Mouse (Mus musculus) spleen, adult 2 months (tissue): Measurements from ENCODE around the gene Umod. TPM values are rescaled to one million over a fixed set of nuclear protein-coding genes. Genes with fewer than 3 reads are reported as not detected.
A peak's percentile ranks its signal among the peaks of the same experiment; 100 is the strongest.

Experiments
- DNase-seq, 2 experiments: peaks; one replicate each; pipeline versions ENCODE4 v3.0.0 to v3.0.0-alpha.2; 2012 to 2021; ENCODE audit warnings: low spot score in 2 of 2, low read depth in 1 of 2
- H3K27ac ChIP-seq: fragments of 200-500 bp; 2 replicates; pipeline ENCODE4 v1.5.1; 2012; ENCODE audit warnings: low read length, inconsistent platforms; ENCODE audit not compliant: insufficient read depth
- H3K27me3 ChIP-seq: fragments of 200-500 bp; 2 replicates; pipeline ENCODE4 v1.6.1; 2012; ENCODE audit warnings: mild to moderate bottlenecking, moderate library complexity, low read length, inconsistent platforms; ENCODE audit not compliant: control insufficient read depth, insufficient read depth
- H3K36me3 ChIP-seq: fragments of 200-500 bp; 2 replicates; pipeline ENCODE4 v1.6.1; 2012; ENCODE audit warnings: mild to moderate bottlenecking, low read length, inconsistent platforms; ENCODE audit not compliant: control insufficient read depth, insufficient read depth
- H3K4me1 ChIP-seq: fragments of 200-500 bp; 2 replicates; pipeline ENCODE4 v1.6.1; 2011; ENCODE audit warnings: inconsistent platforms; ENCODE audit not compliant: control insufficient read depth, insufficient read depth, insufficient read length
- H3K4me3 ChIP-seq: fragments of 200-500 bp; 2 replicates; pipeline ENCODE4 v1.5.1; 2011; ENCODE audit warnings: mild to moderate bottlenecking, inconsistent platforms; ENCODE audit not compliant: insufficient read depth, insufficient read length; ENCODE audit errors: extremely low read depth
- CTCF ChIP-seq: fragments of 200-500 bp; IDR thresholded peaks from 2 replicates; pipeline ENCODE4 v1.5.1; 2011; ENCODE audit warnings: mild to moderate bottlenecking, inconsistent platforms; ENCODE audit not compliant: insufficient read depth, insufficient read length, insufficient replicate concordance; ENCODE audit errors: extremely low read depth
- POLR2A ChIP-seq: fragments of 200-500 bp; IDR thresholded peaks from 2 replicates; pipeline ENCODE4 v1.6.1; 2011; ENCODE audit warnings: low read depth, low read length, inconsistent platforms
- WGBS: fragments of 180-500 bp; shearing (Covaris S2); methylation state at CpG from one replicate; pipeline ENCODE4 v1.1.7; 2018; 5-methylcytosine and 5-hydroxymethylcytosine counted together
- polyA plus RNA-seq: library from polyadenylated mRNA; depleted of rRNA; stranded (reverse); fragments of >200 nt; gene quantifications from 2 replicates; pipeline ENCODE4 v1.2.3, GENCODE M21; 2012

Umod gene
- polyA plus RNA-seq, 1 experiment: 0.75 TPM

GRCm38 (mm10) chr7:119521816-119522215, 42.7 kb upstream of the Umod start:
- Histone ChIP-seq H3K36me3 (no peaks in the 10 kb centered on the region), H3K4me3 (no peak overlapping the region), H3K4me1 (no peaks in the 10 kb centered on the region), H3K27me3 (no peaks in the 10 kb centered on the region), H3K27ac (no peak overlapping the region)
- DNase-seq: no peak
- TF ChIP-seq POLR2A (no peak), CTCF (no peak)
- WGBS: 83% methylated on average over 3 of the region's 3 CpGs

- Histone ChIP-seq H3K27ac (no peak overlapping the region), H3K4me1 (no peaks in the 10 kb centered on the region), H3K4me3 (no peak overlapping the region), H3K27me3 (no peaks in the 10 kb centered on the region), H3K36me3 (no peaks in the 10 kb centered on the region)
- TF ChIP-seq POLR2A (no peak), CTCF (peak; percentile 16; the same call in 1 of the 2 replicates)
- DNase-seq: peak in 1 of 2 experiments; percentile 12
- WGBS: 57% methylated on average over 5 of the region's 5 CpGs
Observed at GRCm38 (mm10) chr7:119519654-119520053, 40.6 kb upstream of the Umod start.

GRCm38 (mm10) chr7:119519163-119519562, 40.1 kb upstream of the Umod start, which contains the start of gene Acsm5:
Gene Acsm5, plus strand, starts transcription at chr7:119519463.
- TF ChIP-seq CTCF (no peak), POLR2A (no peak)
- Histone ChIP-seq H3K27me3 (no peaks in the 10 kb centered on the region), H3K27ac (no peak within 1 kb of the TSS), H3K4me3 (no peak within 1 kb of the TSS), H3K4me1 (no peaks in the 10 kb centered on the region), H3K36me3 (no peaks in the 10 kb centered on the region)
- WGBS: 75% methylated on average over 5 of the region's 5 CpGs
- DNase-seq: no peak

GRCm38 (mm10) chr7:119516272-119516558, 37.1 kb upstream of the Umod start:
- no peak for TF ChIP-seq CTCF
- TF ChIP-seq POLR2A: no peak
- 74% methylated on average over 7 of the region's 7 CpGs for whole genome bisulfite sequencing
- DNase-seq: no peak
- Histone ChIP-seq H3K27me3 (no peaks in the 10 kb centered on the region), H3K4me3 (no peak overlapping the region), H3K4me1 (no peaks in the 10 kb centered on the region), H3K27ac (no peak overlapping the region), H3K36me3 (no peaks in the 10 kb centered on the region)

DNA sequence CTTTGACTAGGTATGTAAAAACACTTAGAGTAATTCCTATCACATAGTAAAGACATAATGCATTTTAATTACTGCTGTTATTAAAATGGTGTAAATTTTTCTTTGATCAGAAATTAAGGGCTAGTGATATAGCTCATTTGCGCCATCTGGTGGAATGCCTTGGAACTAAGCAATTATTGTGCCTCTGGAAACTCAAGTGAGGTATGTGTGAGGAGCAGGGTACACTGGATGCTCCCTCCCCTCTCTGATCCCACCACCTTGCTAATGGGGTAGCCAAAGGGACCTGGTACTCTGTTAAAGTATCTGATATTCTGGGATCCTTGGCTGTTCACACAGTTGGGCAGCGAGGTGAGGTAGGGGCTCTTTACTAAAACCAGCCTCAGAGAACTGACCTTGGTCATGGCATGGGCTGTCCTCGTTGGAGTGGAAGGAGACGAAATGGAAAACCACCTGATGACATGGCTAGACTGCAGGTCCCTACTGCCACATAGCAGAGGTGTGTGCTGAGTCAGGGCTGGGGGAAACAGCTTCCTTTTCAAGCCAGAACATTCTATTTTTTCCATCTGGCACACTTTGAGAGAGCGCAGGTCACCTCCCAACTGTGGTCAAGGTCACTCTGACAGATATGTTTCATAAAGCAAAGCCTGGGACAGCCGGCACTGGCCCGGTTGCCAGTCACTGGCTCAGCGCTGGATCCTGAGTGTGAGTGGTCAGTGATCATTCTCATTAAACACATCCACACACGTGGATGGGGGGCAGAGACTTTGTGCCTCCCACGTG, 36.6 kb upstream of the Umod start:
- Histone ChIP-seq H3K27ac (no peak overlapping the region), H3K4me3 (no peak overlapping the region), H3K4me1 (no peaks in the 10 kb centered on the region), H3K27me3 (no peaks in the 10 kb centered on the region), H3K36me3 (no peaks in the 10 kb centered on the region)
- no peak for DNase-seq
- 61% methylated on average over 10 of the region's 10 CpGs for WGBS
- TF ChIP-seq POLR2A (no peak), CTCF (no peak)

DNA sequence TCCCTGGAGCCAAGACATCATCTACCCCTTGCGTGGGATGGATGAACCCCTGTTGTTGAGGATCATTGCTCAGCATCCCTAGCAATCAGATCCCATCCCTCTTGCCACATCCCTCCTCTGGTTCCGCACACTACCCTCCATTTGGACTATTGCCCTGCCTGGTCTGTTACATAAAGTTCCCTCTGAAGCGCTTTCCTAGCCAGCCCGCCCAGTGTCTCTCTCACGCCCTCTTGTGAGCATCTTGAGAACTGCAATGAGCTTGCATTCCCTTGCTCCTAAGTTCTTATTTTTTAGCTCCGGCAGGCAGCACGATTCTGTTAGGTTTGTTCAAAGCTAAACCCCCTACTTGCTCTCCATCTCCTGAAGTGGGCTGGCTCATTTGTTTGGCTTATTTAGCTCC, 34.0 kb upstream of the Umod start:
- TF ChIP-seq CTCF (no peak), POLR2A (no peak)
- 39% methylated on average over 7 of the region's 7 CpGs for WGBS

GRCm38 (mm10) chr7:119511143-119511542, 32.1 kb upstream of the Umod start:
- WGBS: 86% methylated on average over 4 of the region's 4 CpGs

More for the DNA sequence above, 34.0 kb upstream of the Umod start:
- Histone ChIP-seq H3K4me3 (no peak overlapping the region), H3K36me3 (no peaks in the 10 kb centered on the region), H3K27me3 (no peaks in the 10 kb centered on the region), H3K4me1 (no peaks in the 10 kb centered on the region), H3K27ac (no peak overlapping the region)
- no peak for DNase-seq

More at GRCm38 (mm10) chr7:119511143-119511542, 32.1 kb upstream of the Umod start:
- DNase-seq: no peak
- Histone ChIP-seq H3K4me1 (no peaks in the 10 kb centered on the region), H3K27me3 (no peaks in the 10 kb centered on the region), H3K27ac (no peak overlapping the region), H3K36me3 (no peaks in the 10 kb centered on the region), H3K4me3 (no peak overlapping the region)
- no peak for TF ChIP-seq POLR2A
- TF ChIP-seq CTCF: no peak
